Mouse (Mus musculus): Measurements from ENCODE around the gene Macrod1.

DNA sequence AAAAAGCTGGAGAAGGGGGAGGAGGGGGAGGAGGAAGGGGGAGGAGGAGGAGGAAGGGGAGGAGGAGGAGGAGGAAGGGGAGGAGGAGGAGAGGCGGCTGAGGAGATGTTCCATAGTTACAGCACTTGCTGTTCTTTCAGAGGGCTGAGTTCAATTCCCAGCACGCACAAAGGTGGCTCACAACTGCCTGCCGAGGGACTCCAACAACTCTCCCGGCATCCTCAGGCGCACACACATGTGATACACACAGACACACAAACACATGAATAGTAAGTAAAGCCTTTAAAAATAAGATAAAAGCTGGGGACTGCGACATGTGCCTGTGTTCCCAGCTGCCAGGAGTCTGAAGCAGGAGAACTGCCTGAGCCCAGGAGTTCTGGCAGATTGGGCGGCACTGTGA lies 124.9 kb downstream of the Macrod1 start:
- TF ChIP-seq POLR2A (IDR thresholded peaks at IDR 0.05; ENCODE audit: low read depth, low read length) = no peak
- no peak for TF ChIP-seq CTCF (IDR thresholded peaks at IDR 0.05; ENCODE audit: extremely low read depth, insufficient read depth, insufficient read length, insufficient replicate concordance)

Measured in spleen, adult 2 months (tissue).